Mouse (Mus musculus): ENCODE results near the gene Olfr63.

DNA sequence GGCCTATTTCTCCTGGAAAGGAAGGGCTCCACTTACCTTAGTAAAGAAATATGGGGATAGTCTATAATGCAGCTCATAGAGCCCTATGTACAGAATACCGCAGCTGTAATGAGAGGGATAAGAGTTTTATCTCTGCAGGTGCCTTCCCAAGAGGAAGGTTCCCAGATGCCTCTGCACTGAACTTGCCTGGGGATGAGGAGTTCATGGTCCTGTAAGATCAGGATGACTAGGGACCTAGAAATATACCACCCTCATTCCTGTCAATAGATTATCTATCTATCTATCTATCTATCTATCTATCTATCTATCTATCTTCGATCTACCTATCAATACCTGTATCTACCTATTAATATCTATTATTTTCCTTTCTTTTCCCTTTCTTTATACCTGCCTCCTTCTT is 42.9 kb upstream of the Olfr63 start, which contains the start of gene Olfr1564:
- TF ChIP-seq CTCF (IDR thresholded peaks at IDR 0.05; ENCODE audit: control insufficient read depth, insufficient read depth, insufficient read length), result no peak
- no peak for TF ChIP-seq MAX (IDR thresholded peaks at IDR 0.05)
